Mouse (Mus musculus) liver, embryonic 14.5 days (tissue): ENCODE data around the gene Stag3. TPM values are rescaled to one million over a fixed set of nuclear protein-coding genes. Genes with fewer than 3 reads are reported as not detected.
A peak's percentile ranks its signal among the peaks of the same experiment; 100 is the strongest.

Source experiments
- ATAC-seq: fragments of 200-750 bp; cut with Nextera tagmentation; 2 replicates; pipeline ENCODE4 v1.8.0; 2017; ENCODE audit warnings: moderate number of reproducible peaks, mild to moderate bottlenecking, moderate library complexity; ENCODE audit not compliant: insufficient read depth
- DNase-seq, 3 experiments: peaks; one replicate each; pipeline ENCODE4 v3.0.0-alpha.2; 2012 to 2013; ENCODE audit warnings: low read depth in 3 of 3, low spot score in 3 of 3
- H3K27ac ChIP-seq: fragments of 300-500 bp; sonication (generic); 2 replicates; pipeline ENCODE4 v1.5.1; 2014; ENCODE audit warnings: moderate library complexity, mild to moderate bottlenecking, control low read depth, inconsistent platforms
- H3K27me3 ChIP-seq: fragments of 300-500 bp; sonication (generic); 2 replicates; pipeline ENCODE4 v1.6.1; 2014; ENCODE audit warnings: mild to moderate bottlenecking, low read length, moderate library complexity; ENCODE audit not compliant: control insufficient read depth, insufficient read depth
- H3K36me3 ChIP-seq: fragments of 300-500 bp; sonication (generic); replicated peaks from 2 replicates; pipeline ENCODE4 v1.6.1; 2014; ENCODE audit warnings: low read depth; ENCODE audit not compliant: control insufficient read depth, insufficient read depth
- H3K4me1 ChIP-seq, 2 experiments: fragments of 200-500 bp in 1 of 2; fragments of 300-500 bp in 1 of 2; sonication (generic) in 1 of 2; replicated peaks; 2 replicates each; pipeline ENCODE4 v1.6.1; 2012 to 2014; ENCODE audit warnings: antibody characterized with exemption in 1 of 2, inconsistent platforms in 1 of 2, low read length in 1 of 2; ENCODE audit not compliant: control insufficient read depth in 2 of 2, insufficient read depth in 2 of 2
- H3K4me2 ChIP-seq: fragments of 300-500 bp; sonication (generic); 2 replicates; pipeline ENCODE4 v1.6.1; 2014; ENCODE audit warnings: low read depth, mild to moderate bottlenecking, control low read depth, moderate library complexity
- H3K4me3 ChIP-seq, 2 experiments: fragments of 200-500 bp in 1 of 2; fragments of 300-500 bp in 1 of 2; sonication (generic) in 1 of 2; 2 replicates each; pipeline ENCODE4 v1.5.1; 2012 to 2014; ENCODE audit warnings: low read depth in 2 of 2, low read length in 2 of 2, mild to moderate bottlenecking in 2 of 2, control low read depth in 1 of 2, inconsistent platforms in 1 of 2, moderate library complexity in 1 of 2; ENCODE audit not compliant: insufficient read depth in 1 of 2
- H3K9ac ChIP-seq: fragments of 300-500 bp; sonication (generic); replicated peaks from 2 replicates; pipeline ENCODE4 v1.6.1; 2014; ENCODE audit warnings: mild to moderate bottlenecking, control low read depth, moderate library complexity
- H3K9me3 ChIP-seq: fragments of 300-500 bp; sonication (generic); 2 replicates; pipeline ENCODE4 v1.6.1; 2016; ENCODE audit warnings: low read length, mixed read lengths; ENCODE audit not compliant: control insufficient read depth
- CTCF ChIP-seq: IDR thresholded peaks from 2 replicates; pipeline ENCODE4 v1.5.1; 2016; ENCODE audit warnings: antibody characterized with exemption, low read depth, control low read depth
- EP300 ChIP-seq: IDR thresholded peaks from 2 replicates; pipeline ENCODE4 v1.6.1; 2016; ENCODE audit warnings: antibody characterized with exemption, low read depth
- WGBS: fragments of 180-500 bp; shearing (Covaris S2); extraction: QIAGEN DNeasy Blood & Tissue Kit; methylation state at CpG from one replicate; pipeline ENCODE4 v1.1.7; 2014; ENCODE audit not compliant: insufficient replicate concordance; 5-methylcytosine and 5-hydroxymethylcytosine counted together
- polyA plus RNA-seq, 2 experiments: library from polyadenylated mRNA; depleted of rRNA in 1 of 2; stranded (reverse) in 1 of 2; unstranded in 1 of 2; fragments of >200 nt; fragmentation: Nextera tagmentation in 1 of 2; extraction: Ambion mirVana in 1 of 2; gene quantifications; 2 replicates each; pipeline versions ENCODE4 v1.2.1 to v1.2.3; 2012 to 2014

Stag3 gene
- polyA plus RNA-seq, 2 experiments, result 1.8 to 3.1 TPM

DNA sequence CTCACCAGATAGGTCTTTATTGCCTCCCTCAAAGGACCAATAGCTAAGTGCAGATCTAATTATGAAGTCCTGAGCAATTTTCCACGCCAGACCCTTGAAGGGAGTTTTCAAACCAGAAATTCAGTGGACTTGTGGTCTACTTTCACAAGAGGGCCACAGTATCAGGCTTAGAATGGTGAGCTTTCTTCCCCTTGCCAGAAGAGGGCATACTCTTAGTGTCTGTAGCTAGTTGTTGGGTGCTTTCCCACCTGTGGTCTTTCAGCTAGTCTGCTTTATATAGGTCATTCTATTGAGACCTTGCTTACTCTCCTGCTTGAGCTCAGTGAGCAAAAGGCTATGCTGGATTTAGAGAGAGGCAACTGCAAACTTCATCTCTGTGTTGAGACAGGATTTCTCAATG lies 3.5 kb downstream of the Stag3 start:
- WGBS, result 37% methylated on average over 1 of the region's 1 CpGs
- Histone ChIP-seq H3K4me1 (peaks cover 0 to 5% of the 10 kb centered on the region in 2 experiments; a peak in 3 of 4 replicates), H3K4me3 (no peak overlapping the region), H3K4me2 (no peak overlapping the region), H3K27ac (no peak overlapping the region), H3K9ac (no peak overlapping the region), H3K27me3 (no peaks in the 10 kb centered on the region), H3K9me3 (no peaks in the 10 kb centered on the region), H3K36me3 (no peaks in the 10 kb centered on the region)
- DNase-seq (no peak), ATAC-seq (no peak)
- no peak for TF ChIP-seq EP300
- TF ChIP-seq CTCF, result peak; percentile 25; the same call in 1 of the 2 replicates

DNA sequence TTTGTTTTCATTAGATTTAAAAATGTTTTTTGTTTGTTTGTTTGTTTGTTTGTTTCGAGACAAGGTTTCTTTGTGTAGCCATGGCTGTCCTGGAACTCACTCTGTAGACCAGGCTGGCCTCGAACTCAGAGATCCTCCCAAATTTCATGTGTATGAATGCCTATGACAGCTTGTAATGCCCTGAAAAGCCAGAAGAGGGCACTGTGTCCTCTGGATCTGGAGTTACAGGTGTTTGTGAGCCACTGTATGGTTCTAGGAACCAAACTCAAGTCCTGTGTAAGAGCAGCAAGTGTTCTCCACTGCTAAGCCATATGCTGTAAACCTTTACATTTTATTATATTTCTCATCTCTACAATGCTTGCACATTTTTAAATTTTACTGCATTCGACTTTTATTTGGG lies 7.8 kb downstream of the Stag3 start:
- DNase-seq, result no peak
- TF ChIP-seq EP300, result no peak
- TF ChIP-seq CTCF, result peak; percentile 64

DNA sequence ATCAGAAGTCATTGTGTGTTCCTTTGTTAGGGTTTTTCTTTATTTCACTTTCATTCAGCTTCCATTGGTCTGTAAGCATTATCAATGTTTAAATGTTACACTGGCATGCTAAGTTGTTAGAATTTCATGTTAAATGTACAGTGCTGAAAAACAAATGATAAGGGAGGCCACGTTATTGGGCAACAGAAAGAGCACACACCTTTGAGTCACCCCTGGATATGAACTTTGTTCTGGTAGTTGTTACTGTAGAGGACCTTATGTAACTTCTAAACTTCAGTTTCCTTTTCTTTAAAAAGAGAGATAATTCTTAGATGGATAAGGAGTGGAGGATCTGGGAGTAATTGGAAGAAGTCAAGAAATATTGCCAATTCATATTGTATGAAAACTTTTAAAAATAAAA lies 11.6 kb downstream of the Stag3 start:
- Histone ChIP-seq H3K4me2 (no peak overlapping the region), H3K27ac (no peak overlapping the region), H3K9me3 (no peaks in the 10 kb centered on the region), H3K4me1 (no peaks in the 10 kb centered on the region; a peak in 1 of 4 replicates), H3K36me3 (no peaks in the 10 kb centered on the region), H3K9ac (no peak overlapping the region), H3K4me3 (no peak overlapping the region), H3K27me3 (no peaks in the 10 kb centered on the region)
- DNase-seq (no peak), ATAC-seq (no peak)
- 35% methylated on average over 1 of the region's 1 CpGs for WGBS
- TF ChIP-seq CTCF (no peak), EP300 (no peak)

More for the DNA sequence above, 7.8 kb downstream of the Stag3 start:
- Histone ChIP-seq H3K4me1 (no peaks in the 10 kb centered on the region), H3K9ac (no peak overlapping the region), H3K4me3 (no peak overlapping the region), H3K4me2 (no peak overlapping the region), H3K27ac (no peak overlapping the region), H3K27me3 (no peaks in the 10 kb centered on the region), H3K9me3 (no peaks in the 10 kb centered on the region), H3K36me3 (no peaks in the 10 kb centered on the region)
- 53% methylated on average over 3 of the region's 3 CpGs for WGBS
- no peak for ATAC-seq

DNA sequence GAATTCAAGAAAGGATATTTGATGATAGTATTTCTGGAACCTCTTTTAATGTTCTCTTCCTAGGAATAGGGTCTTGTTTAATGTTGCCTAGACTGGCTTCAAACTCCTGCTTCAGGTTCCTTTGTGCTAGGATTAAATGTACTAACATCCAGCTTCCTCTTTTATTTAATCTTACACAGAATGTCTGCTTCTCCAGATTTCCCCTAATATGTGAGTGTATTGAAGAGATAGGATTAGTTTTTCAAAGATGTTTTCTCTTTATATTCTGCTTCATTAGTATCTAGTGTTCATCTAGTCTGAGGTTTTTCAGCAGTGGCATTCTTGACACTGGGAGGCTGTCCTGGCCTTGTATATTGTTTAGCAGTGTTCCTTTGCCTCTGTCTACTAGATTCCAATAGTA lies 14.1 kb downstream of the Stag3 start:
- H3K36me3 ChIP-seq, result no peaks in the 10 kb centered on the region
- DNase-seq (no peak), ATAC-seq (no peak)
- H3K27ac ChIP-seq, result no peak overlapping the region
- H3K4me2 ChIP-seq, result no peak overlapping the region
- TF ChIP-seq EP300 (no peak), CTCF (no peak)
- H3K27me3 ChIP-seq, result no peaks in the 10 kb centered on the region
- no peaks in the 10 kb centered on the region for H3K9me3 ChIP-seq
- no peak overlapping the region for H3K9ac ChIP-seq
- no peaks in the 10 kb centered on the region; a peak in 1 of 4 replicates for H3K4me1 ChIP-seq
- no peak overlapping the region for H3K4me3 ChIP-seq

DNA sequence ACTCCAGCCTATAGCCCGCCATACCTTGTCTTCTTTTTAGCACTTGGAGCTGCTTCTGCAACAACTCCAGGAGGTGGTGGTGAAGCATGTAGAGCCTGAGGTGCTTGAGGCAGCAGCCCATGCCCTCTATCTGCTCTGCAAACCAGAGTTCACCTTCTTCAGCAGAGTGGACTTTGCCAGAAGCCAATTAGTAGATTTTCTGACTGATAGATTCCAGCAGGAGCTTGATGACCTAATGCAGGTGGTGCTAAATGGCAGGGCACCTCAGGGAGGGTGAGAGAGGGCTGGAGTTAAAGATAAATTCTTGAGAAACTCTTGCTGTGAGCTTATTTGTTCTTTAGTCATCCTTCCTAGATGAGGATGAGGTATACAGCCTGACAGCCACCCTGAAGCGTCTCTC lies 19.6 kb downstream of the Stag3 start:
- H3K4me2 ChIP-seq, result no peak overlapping the region
- ATAC-seq (no peak), DNase-seq (no peak)
- H3K9ac ChIP-seq, result no peak overlapping the region
- H3K27ac ChIP-seq, result no peak overlapping the region
- WGBS, result 65% methylated on average over 2 of the region's 2 CpGs
- H3K9me3 ChIP-seq, result no peaks in the 10 kb centered on the region
- H3K27me3 ChIP-seq, result no peaks in the 10 kb centered on the region
- no peaks in the 10 kb centered on the region for H3K36me3 ChIP-seq
- H3K4me1 ChIP-seq, result no peaks in the 10 kb centered on the region; a peak in 1 of 4 replicates
- TF ChIP-seq CTCF, result no peak
- no peak for TF ChIP-seq EP300
- H3K4me3 ChIP-seq, result no peak overlapping the region
